Mouse (Mus musculus): Measurements from ENCODE around the gene Yif1b. TPM values are rescaled to one million over a fixed set of nuclear protein-coding genes. Genes with fewer than 3 reads are reported as not detected.

Yif1b gene
- polyA plus RNA-seq, 1 experiment from 2014 or later, result 95.7 TPM

DNA sequence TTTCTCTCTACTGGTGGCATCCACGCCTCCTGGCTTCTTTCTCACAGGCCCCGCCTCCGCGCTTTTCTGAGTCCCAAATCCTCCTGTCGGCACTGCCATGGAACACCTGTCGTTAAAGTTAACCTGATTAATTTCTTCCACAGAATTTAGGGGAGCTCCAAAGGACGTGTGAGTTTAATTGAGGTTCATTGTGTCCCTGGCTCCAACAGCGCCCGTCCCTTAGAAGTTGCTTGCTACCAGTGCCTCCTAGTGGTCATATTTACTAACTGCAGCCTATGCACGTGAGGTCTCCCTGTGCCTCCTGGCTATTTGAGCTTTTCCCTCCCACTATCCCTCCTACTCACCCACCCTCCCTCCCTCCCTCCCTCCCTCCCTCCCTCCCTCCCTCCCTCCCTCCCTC lies 58.9 kb downstream of the Yif1b start:
- no peak overlapping the region for H3K4me3 ChIP-seq (ENCODE audit: low read depth, low read length)
- H3K27ac ChIP-seq (ENCODE audit: low read depth, low read length), result no peak overlapping the region
- peaks cover 16% of the 10 kb centered on the region for H3K4me1 ChIP-seq (replicated peaks; ENCODE audit: control insufficient read depth, insufficient read depth, low read length)
- H3K9ac ChIP-seq (ENCODE audit: low read depth, low read length), result no peak overlapping the region
- H3K36me3 ChIP-seq (ENCODE audit: control insufficient read depth, insufficient read depth, low read length), result no peaks in the 10 kb centered on the region
- 0 out of 2 replicates have a peak, but pooled peaks have one; percentile 35 for ATAC-seq (replicated peaks; ENCODE audit: low FRiP score)
- H3K9me3 ChIP-seq (ENCODE audit: control insufficient read depth, low read length), result no peaks in the 10 kb centered on the region
- no peak for DNase-seq (ENCODE audit: low spot score)
- peak overlapping the region; percentile 31; the same call in 1 of the 2 replicates for H3K4me2 ChIP-seq
- peaks cover 3% of the 10 kb centered on the region; the same call in 1 of the 2 replicates for H3K27me3 ChIP-seq (replicated peaks; ENCODE audit: control insufficient read depth, insufficient read depth, low read length)
- WGBS, result 12% methylated on average over 10 of the region's 10 CpGs

Other genes with a start within 250 kb of the Yif1b start
- 0.52 and 0.71 TPM in 2 replicates for gene Ryr1, start 113.2 kb upstream of the Yif1b start, polyA plus RNA-seq (2014; fragmentation: Nextera tagmentation; extraction: Ambion mirVana)
- gene Rasgrp4, start 103.5 kb upstream of the Yif1b start, polyA plus RNA-seq (2014; fragmentation: Nextera tagmentation; extraction: Ambion mirVana), result 0.57 and 0.62 TPM in 2 replicates
- gene Fam98c, start 82.1 kb upstream of the Yif1b start, polyA plus RNA-seq (2014; fragmentation: Nextera tagmentation; extraction: Ambion mirVana), result 16.7 and 17.3 TPM in 2 replicates
- gene Ggn, start 68.1 kb upstream of the Yif1b start, polyA plus RNA-seq (2014; fragmentation: Nextera tagmentation; extraction: Ambion mirVana), result 0.37 and 0.47 TPM in 2 replicates
- gene Spred3, start 67.9 kb upstream of the Yif1b start, polyA plus RNA-seq (2014; fragmentation: Nextera tagmentation; extraction: Ambion mirVana), result 1.0 and 1.1 TPM in 2 replicates
- 231 and 235 TPM in 2 replicates for gene Psmd8, start 57.6 kb upstream of the Yif1b start, polyA plus RNA-seq (2014; fragmentation: Nextera tagmentation; extraction: Ambion mirVana)
- gene Catsperg1, start 24.3 kb upstream of the Yif1b start, polyA plus RNA-seq (2014; fragmentation: Nextera tagmentation; extraction: Ambion mirVana), result 0.31 and 0.64 TPM in 2 replicates
- 2.0 and 2.6 TPM in 2 replicates for gene Kcnk6, start 5.8 kb upstream of the Yif1b start, polyA plus RNA-seq (2014; fragmentation: Nextera tagmentation; extraction: Ambion mirVana)
- gene 2200002D01Rik, start 10.1 kb downstream of the Yif1b start, polyA plus RNA-seq (2014; fragmentation: Nextera tagmentation; extraction: Ambion mirVana), result 3.2 and 4.4 TPM in 2 replicates
- gene Spint2, start 43.6 kb downstream of the Yif1b start, polyA plus RNA-seq (2014; fragmentation: Nextera tagmentation; extraction: Ambion mirVana), result 51.6 and 53.7 TPM in 2 replicates
- gene Ppp1r14a, start 51.0 kb downstream of the Yif1b start, polyA plus RNA-seq (2014; fragmentation: Nextera tagmentation; extraction: Ambion mirVana), result 6.0 and 6.9 TPM in 2 replicates
- gene Dpf1, start 65.6 kb downstream of the Yif1b start, polyA plus RNA-seq (2014; fragmentation: Nextera tagmentation; extraction: Ambion mirVana), result 6.1 and 7.5 TPM in 2 replicates